Mouse (Mus musculus): Measurements from ENCODE around the gene Mybbp1a. TPM values are rescaled to one million over a fixed set of nuclear protein-coding genes. Genes with fewer than 3 reads are reported as not detected.
A peak's percentile ranks its signal among the peaks of the same experiment; 100 is the strongest.

Gene Mybbp1a
- polyA plus RNA-seq, 1 experiment: 25.0 TPM

- 0 out of 2 replicates have a peak, but pooled peaks cover 3% of the 10 kb centered on the region for H3K27me3 ChIP-seq (ENCODE audit: control insufficient read depth, insufficient read depth, low read length)
- H3K4me3 ChIP-seq (ENCODE audit: low read depth, low read length): no peak overlapping the region
- peak overlapping the region; percentile 13; the same call in 1 of the 2 replicates for H3K27ac ChIP-seq (ENCODE audit: insufficient read depth, low read depth, low read length)
- peaks cover 26% of the 10 kb centered on the region for H3K4me1 ChIP-seq (ENCODE audit: control insufficient read depth, insufficient read depth, insufficient read length, low read length)
- no peaks in the 10 kb centered on the region for H3K36me3 ChIP-seq (ENCODE audit: control insufficient read depth, insufficient read depth, low read length)
- no peak for TF ChIP-seq POLR2A (IDR thresholded peaks at IDR 0.05; ENCODE audit: low read depth, low read length)
- TF ChIP-seq CTCF (IDR thresholded peaks at IDR 0.05; ENCODE audit: extremely low read depth, insufficient read length, insufficient replicate concordance, low read depth, low read length): no peak
- WGBS: 74% methylated on average over 5 of the region's 5 CpGs
These were observed 44.0 kb downstream of the Mybbp1a start for GRCm38 (mm10) chr11:72485157-72485556.

GRCm38 (mm10) chr11:72485960-72486359, 44.8 kb downstream of the Mybbp1a start:
- WGBS: 81% methylated on average over 11 of the region's 11 CpGs
- H3K4me3 ChIP-seq (ENCODE audit: low read depth, low read length): no peak overlapping the region
- H3K36me3 ChIP-seq (ENCODE audit: control insufficient read depth, insufficient read depth, low read length): no peaks in the 10 kb centered on the region
- H3K4me1 ChIP-seq (ENCODE audit: control insufficient read depth, insufficient read depth, insufficient read length, low read length): peaks cover 26% of the 10 kb centered on the region
- H3K27me3 ChIP-seq (ENCODE audit: control insufficient read depth, insufficient read depth, low read length): 0 out of 2 replicates have a peak, but pooled peaks cover 3% of the 10 kb centered on the region
- no peak for TF ChIP-seq POLR2A (IDR thresholded peaks at IDR 0.05; ENCODE audit: low read depth, low read length)
- TF ChIP-seq CTCF (IDR thresholded peaks at IDR 0.05; ENCODE audit: extremely low read depth, insufficient read length, insufficient replicate concordance, low read depth, low read length): no peak
- H3K27ac ChIP-seq (ENCODE audit: insufficient read depth, low read depth, low read length): no peak overlapping the region

GRCm38 (mm10) chr11:72487171-72487570, 46.0 kb downstream of the Mybbp1a start:
- no peaks in the 10 kb centered on the region for H3K36me3 ChIP-seq (ENCODE audit: control insufficient read depth, insufficient read depth, low read length)
- H3K27ac ChIP-seq (ENCODE audit: insufficient read depth, low read depth, low read length): no peak overlapping the region
- 72% methylated on average over 5 of the region's 5 CpGs for WGBS
- peaks cover 19% of the 10 kb centered on the region for H3K4me1 ChIP-seq (ENCODE audit: control insufficient read depth, insufficient read depth, insufficient read length, low read length)
- H3K4me3 ChIP-seq (ENCODE audit: low read depth, low read length): no peak overlapping the region
- H3K27me3 ChIP-seq (ENCODE audit: control insufficient read depth, insufficient read depth, low read length): 0 out of 2 replicates have a peak, but pooled peaks cover 3% of the 10 kb centered on the region
- TF ChIP-seq CTCF (IDR thresholded peaks at IDR 0.05; ENCODE audit: extremely low read depth, insufficient read length, insufficient replicate concordance, low read depth, low read length): no peak
- TF ChIP-seq POLR2A (IDR thresholded peaks at IDR 0.05; ENCODE audit: low read depth, low read length): no peak

GRCm38 (mm10) chr11:72487739-72488138, 46.6 kb downstream of the Mybbp1a start:
- 0 out of 2 replicates have a peak, but pooled peaks cover 3% of the 10 kb centered on the region for H3K27me3 ChIP-seq (ENCODE audit: control insufficient read depth, insufficient read depth, low read length)
- peak overlapping the region; percentile 21; the same call in 1 of the 2 replicates for H3K4me3 ChIP-seq (ENCODE audit: low read depth, low read length)
- peaks cover 14% of the 10 kb centered on the region for H3K4me1 ChIP-seq (ENCODE audit: control insufficient read depth, insufficient read depth, insufficient read length, low read length)
- no peak overlapping the region for H3K27ac ChIP-seq (ENCODE audit: insufficient read depth, low read depth, low read length)
- no peaks in the 10 kb centered on the region for H3K36me3 ChIP-seq (ENCODE audit: control insufficient read depth, insufficient read depth, low read length)
- TF ChIP-seq POLR2A (IDR thresholded peaks at IDR 0.05; ENCODE audit: low read depth, low read length) (no peak), CTCF (IDR thresholded peaks at IDR 0.05; ENCODE audit: extremely low read depth, insufficient read length, insufficient replicate concordance, low read depth, low read length) (no peak)
- 87% methylated on average over 2 of the region's 2 CpGs for WGBS

- Histone ChIP-seq H3K4me1 (ENCODE audit: control insufficient read depth, insufficient read depth, insufficient read length, low read length) (peaks cover 11% of the 10 kb centered on the region), H3K4me3 (ENCODE audit: low read depth, low read length) (peak overlapping the region; percentile 69), H3K27me3 (ENCODE audit: control insufficient read depth, insufficient read depth, low read length) (0 out of 2 replicates have a peak, but pooled peaks cover 3% of the 10 kb centered on the region), H3K36me3 (ENCODE audit: control insufficient read depth, insufficient read depth, low read length) (no peaks in the 10 kb centered on the region), H3K27ac (ENCODE audit: insufficient read depth, low read depth, low read length) (no peak overlapping the region)
- TF ChIP-seq CTCF (IDR thresholded peaks at IDR 0.05; ENCODE audit: extremely low read depth, insufficient read length, insufficient replicate concordance, low read depth, low read length) (no peak), POLR2A (IDR thresholded peaks at IDR 0.05; ENCODE audit: low read depth, low read length) (no peak)
- under 1% methylated on average over 38 of the region's 38 CpGs for WGBS
These were observed 47.7 kb downstream of the Mybbp1a start for GRCm38 (mm10) chr11:72488753-72489271.

- Histone ChIP-seq H3K27me3 (ENCODE audit: control insufficient read depth, insufficient read depth, low read length) (0 out of 2 replicates have a peak, but pooled peaks cover 3% of the 10 kb centered on the region), H3K4me1 (ENCODE audit: control insufficient read depth, insufficient read depth, insufficient read length, low read length) (peaks cover 10% of the 10 kb centered on the region), H3K4me3 (ENCODE audit: low read depth, low read length) (peak overlapping the region; percentile 69), H3K36me3 (ENCODE audit: control insufficient read depth, insufficient read depth, low read length) (no peaks in the 10 kb centered on the region), H3K27ac (ENCODE audit: insufficient read depth, low read depth, low read length) (no peak overlapping the region)
- no peak for TF ChIP-seq POLR2A (IDR thresholded peaks at IDR 0.05; ENCODE audit: low read depth, low read length)
- TF ChIP-seq CTCF (IDR thresholded peaks at IDR 0.05; ENCODE audit: extremely low read depth, insufficient read length, insufficient replicate concordance, low read depth, low read length): no peak
- under 1% methylated on average over 42 of the region's 42 CpGs for WGBS
These were observed 48.2 kb downstream of the Mybbp1a start for GRCm38 (mm10) chr11:72489397-72489796.

- Histone ChIP-seq H3K36me3 (ENCODE audit: control insufficient read depth, insufficient read depth, low read length) (no peaks in the 10 kb centered on the region), H3K27ac (ENCODE audit: insufficient read depth, low read depth, low read length) (no peak within 1 kb of the TSS), H3K4me1 (ENCODE audit: control insufficient read depth, insufficient read depth, insufficient read length, low read length) (peaks cover 8% of the 10 kb centered on the region), H3K4me3 (ENCODE audit: low read depth, low read length) (peak within 1 kb of the TSS; percentile 69), H3K27me3 (ENCODE audit: control insufficient read depth, insufficient read depth, low read length) (0 out of 2 replicates have a peak, but pooled peaks cover 3% of the 10 kb centered on the region)
- TF ChIP-seq CTCF (IDR thresholded peaks at IDR 0.05; ENCODE audit: extremely low read depth, insufficient read length, insufficient replicate concordance, low read depth, low read length) (peak; percentile 37; the same call in 1 of the 2 replicates), POLR2A (IDR thresholded peaks at IDR 0.05; ENCODE audit: low read depth, low read length) (peak; percentile 78)
- WGBS: under 1% methylated on average over 41 of the region's 42 CpGs
These were observed 48.7 kb downstream of the Mybbp1a start, which contains the start of gene Spns2 for GRCm38 (mm10) chr11:72489881-72490301. TSS of gene Spns2 (minus strand) at chr11:72489904.
